Mouse (Mus musculus): ENCODE measurements around the gene 2610042L04Rik. TPM values are rescaled to one million over a fixed set of nuclear protein-coding genes. Genes with fewer than 3 reads are reported as not detected.
"Not testable (repeated sequence)": the region's sequence is repeated elsewhere in the genome, so short reads cannot be mapped to it uniquely, and the experiment has no call there.

The 2610042L04Rik gene
- polyA plus RNA-seq, 1 experiment from 2014 or later, result 7.9 TPM

DNA sequence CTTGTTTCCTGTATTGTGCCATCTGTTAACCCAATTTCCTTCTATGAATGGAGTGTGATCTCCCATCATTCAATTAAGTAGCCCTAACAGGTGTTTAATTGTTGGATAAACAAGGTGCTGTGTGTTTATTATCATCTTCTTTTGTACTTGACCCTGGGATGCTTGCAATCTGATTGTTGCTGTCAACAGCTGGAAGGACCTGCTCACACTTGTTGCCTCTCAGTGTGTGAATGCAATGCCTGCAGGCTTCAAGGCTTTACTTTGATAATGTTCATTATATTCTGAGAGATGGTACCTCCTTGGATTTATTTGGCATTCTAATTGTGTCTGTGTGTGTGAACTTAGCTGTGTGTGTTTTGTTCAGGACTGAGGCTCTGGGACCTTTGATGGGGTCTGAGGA lies 64.1 kb downstream of the 2610042L04Rik start:
- not testable (repeated sequence) for H3K27me3 ChIP-seq (ENCODE audit: control insufficient read depth, insufficient read depth, low read length); ATAC-seq (ENCODE audit: low FRiP score); H3K4me3 ChIP-seq (replicated peaks; ENCODE audit: low read length); H3K27ac ChIP-seq; H3K4me2 ChIP-seq (replicated peaks); H3K9me3 ChIP-seq (ENCODE audit: control insufficient read depth, low read length); H3K4me1 ChIP-seq (replicated peaks; ENCODE audit: control insufficient read depth, insufficient read depth, low read length); H3K9ac ChIP-seq; DNase-seq (ENCODE audit: low spot score); H3K36me3 ChIP-seq (replicated peaks; ENCODE audit: control insufficient read depth, insufficient read depth)

DNA sequence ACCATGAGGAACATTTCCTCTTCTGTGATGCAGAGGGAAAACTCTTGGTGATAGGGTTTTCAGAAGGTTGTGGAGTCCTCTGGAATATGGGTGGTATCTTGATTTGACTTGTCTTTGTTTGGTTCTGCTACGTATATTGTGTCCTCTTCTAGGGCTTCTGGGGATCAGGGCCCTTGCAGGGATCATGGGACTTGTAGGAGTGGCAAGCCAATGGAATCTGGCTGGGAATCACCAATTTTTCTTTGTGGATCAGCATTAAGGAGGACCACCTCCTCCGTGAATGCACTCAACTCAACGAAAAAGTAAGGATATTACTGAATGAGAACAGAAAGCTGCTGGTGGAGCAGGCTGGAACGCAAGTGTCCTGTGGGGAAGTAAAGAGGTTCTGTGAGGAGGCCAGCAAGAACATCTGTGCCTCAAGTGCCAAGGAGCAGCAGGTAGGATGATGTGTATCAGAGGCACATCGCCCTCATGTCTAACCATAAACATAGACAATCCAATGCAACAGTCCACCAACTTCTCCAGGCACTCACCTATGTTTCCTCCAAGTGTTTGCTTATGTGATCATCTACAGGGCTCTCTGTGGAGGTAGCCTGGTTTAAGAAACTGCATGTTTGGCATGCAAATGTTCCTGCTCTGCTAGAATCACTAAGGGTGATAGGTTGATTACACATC lies 65.7 kb downstream of the 2610042L04Rik start:
- not testable (repeated sequence) for ATAC-seq (ENCODE audit: low FRiP score); H3K4me3 ChIP-seq (replicated peaks; ENCODE audit: low read length); H3K9ac ChIP-seq; H3K36me3 ChIP-seq (replicated peaks; ENCODE audit: control insufficient read depth, insufficient read depth); H3K27ac ChIP-seq; H3K4me2 ChIP-seq (replicated peaks); H3K4me1 ChIP-seq (replicated peaks; ENCODE audit: control insufficient read depth, insufficient read depth, low read length); H3K27me3 ChIP-seq (ENCODE audit: control insufficient read depth, insufficient read depth, low read length); H3K9me3 ChIP-seq (ENCODE audit: control insufficient read depth, low read length); DNase-seq (ENCODE audit: low spot score)
- WGBS, result 90% methylated on average over 5 of the region's 5 CpGs

DNA sequence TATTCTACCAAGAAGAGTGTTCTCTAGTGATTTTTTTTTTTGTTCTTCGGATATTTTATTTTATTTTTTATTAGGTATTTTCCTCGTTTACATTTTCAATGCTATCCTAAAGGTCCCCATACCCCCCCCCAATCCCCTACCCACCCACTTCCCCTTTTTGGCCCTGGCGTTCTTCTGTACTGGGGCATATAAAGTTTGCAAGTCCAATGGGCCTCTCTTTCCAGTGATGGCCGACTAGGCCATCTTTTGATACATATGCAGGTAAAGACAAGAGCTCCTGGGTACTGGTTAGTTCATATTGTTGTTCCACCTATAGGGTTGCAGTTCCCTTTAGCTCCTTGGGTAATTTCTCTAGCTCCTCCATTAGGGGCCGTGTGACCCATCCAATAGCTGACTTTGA lies 66.7 kb downstream of the 2610042L04Rik start:
- H3K27ac ChIP-seq; H3K4me3 ChIP-seq (replicated peaks; ENCODE audit: low read length); H3K4me1 ChIP-seq (replicated peaks; ENCODE audit: control insufficient read depth, insufficient read depth, low read length); H3K9me3 ChIP-seq (ENCODE audit: control insufficient read depth, low read length); H3K4me2 ChIP-seq (replicated peaks); ATAC-seq (ENCODE audit: low FRiP score); H3K9ac ChIP-seq; H3K27me3 ChIP-seq (ENCODE audit: control insufficient read depth, insufficient read depth, low read length); DNase-seq (ENCODE audit: low spot score); H3K36me3 ChIP-seq (replicated peaks; ENCODE audit: control insufficient read depth, insufficient read depth): not testable (repeated sequence)
- WGBS, result 85% methylated on average over 4 of the region's 5 CpGs

DNA sequence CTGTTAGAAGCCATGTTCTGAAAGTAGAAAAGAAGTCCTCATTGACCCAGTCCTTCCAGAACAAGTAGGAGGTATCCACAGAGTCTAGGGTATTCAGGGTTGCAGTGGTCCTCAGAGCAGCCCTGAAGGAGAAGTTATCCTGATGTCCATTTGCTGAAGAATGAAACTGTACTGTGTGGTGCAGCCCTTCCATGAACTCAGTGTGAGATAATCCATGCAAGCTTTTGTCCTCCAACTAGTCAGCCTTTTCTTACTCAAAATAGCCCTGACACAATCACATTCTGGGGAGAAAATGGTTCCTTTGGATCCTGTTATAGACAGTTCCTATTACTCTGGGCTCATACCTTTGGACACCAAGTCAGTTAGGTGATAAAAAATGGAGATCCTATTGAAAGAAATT lies 69.3 kb downstream of the 2610042L04Rik start:
- not testable (repeated sequence) for H3K9ac ChIP-seq; H3K9me3 ChIP-seq (ENCODE audit: control insufficient read depth, low read length); H3K4me3 ChIP-seq (replicated peaks; ENCODE audit: low read length); H3K27me3 ChIP-seq (ENCODE audit: control insufficient read depth, insufficient read depth, low read length); ATAC-seq (ENCODE audit: low FRiP score); H3K4me2 ChIP-seq (replicated peaks); H3K27ac ChIP-seq; H3K4me1 ChIP-seq (replicated peaks; ENCODE audit: control insufficient read depth, insufficient read depth, low read length); DNase-seq (ENCODE audit: low spot score); H3K36me3 ChIP-seq (replicated peaks; ENCODE audit: control insufficient read depth, insufficient read depth)

Other genes starting within 250 kb of the 2610042L04Rik start
- gene Gm8108, start 224.2 kb upstream of the 2610042L04Rik start, polyA plus RNA-seq (2014; fragmentation: Nextera tagmentation; extraction: Ambion mirVana), result 5.2 and 6.4 TPM in 2 replicates
- gene Gm3127, start 169.7 kb upstream of the 2610042L04Rik start, polyA plus RNA-seq (2014; fragmentation: Nextera tagmentation; extraction: Ambion mirVana), result not detected in 2 replicates
- gene Gm2974, start 152.2 kb upstream of the 2610042L04Rik start, polyA plus RNA-seq (2014; fragmentation: Nextera tagmentation; extraction: Ambion mirVana), result 11.1 and 11.7 TPM in 2 replicates
- gene Gm3138, start 85.1 kb upstream of the 2610042L04Rik start, polyA plus RNA-seq (2014; fragmentation: Nextera tagmentation; extraction: Ambion mirVana), result not detected in 2 replicates
- gene Gm3149, start 17.5 kb upstream of the 2610042L04Rik start, polyA plus RNA-seq (2014; fragmentation: Nextera tagmentation; extraction: Ambion mirVana), result 0.13 TPM in 1 of 2 replicates, not detected in the other
- gene Gm3159, start 62.8 kb downstream of the 2610042L04Rik start, polyA plus RNA-seq (2014; fragmentation: Nextera tagmentation; extraction: Ambion mirVana), result not detected in 2 replicates
- 6.2 and 8.1 TPM in 2 replicates for gene Gm3164, start 80.7 kb downstream of the 2610042L04Rik start, polyA plus RNA-seq (2014; fragmentation: Nextera tagmentation; extraction: Ambion mirVana)
- 0.56 and 1.8 TPM in 2 replicates for gene Gm3173, start 96.2 kb downstream of the 2610042L04Rik start, polyA plus RNA-seq (2014; fragmentation: Nextera tagmentation; extraction: Ambion mirVana)
- gene Gm3182, start 147.0 kb downstream of the 2610042L04Rik start, polyA plus RNA-seq (2014; fragmentation: Nextera tagmentation; extraction: Ambion mirVana), result not detected in 2 replicates
- gene Gm3047, start 220.6 kb downstream of the 2610042L04Rik start, polyA plus RNA-seq (2014; fragmentation: Nextera tagmentation; extraction: Ambion mirVana), result not detected in 2 replicates